Mouse (Mus musculus) C2C12 (cell line): ENCODE measurements around the gene Nr4a1.

ENCODE experiments used
- CEBPB ChIP-seq: IDR thresholded peaks from one replicate; pipeline ENCODE4 v1.6.1; 2011; ENCODE audit warnings: low read depth, mild to moderate bottlenecking, control low read depth, moderate library complexity
- CTCF ChIP-seq: IDR thresholded peaks from one replicate; pipeline ENCODE4 v1.5.1; 2011; ENCODE audit not compliant: control insufficient read depth, insufficient read depth, insufficient read length
- MAX ChIP-seq: IDR thresholded peaks from one replicate; pipeline ENCODE4 v1.6.1; 2011; ENCODE audit warnings: mild to moderate bottlenecking, control low read depth
- MYOD1 ChIP-seq: IDR thresholded peaks from one replicate; pipeline ENCODE4 v1.6.1; 2011; ENCODE audit warnings: low read depth; ENCODE audit not compliant: control insufficient read depth, insufficient read length
- USF1 ChIP-seq: IDR thresholded peaks from one replicate; pipeline ENCODE4 v1.6.1; 2011; ENCODE audit warnings: low read depth, mild to moderate bottlenecking, control low read depth, moderate library complexity

DNA sequence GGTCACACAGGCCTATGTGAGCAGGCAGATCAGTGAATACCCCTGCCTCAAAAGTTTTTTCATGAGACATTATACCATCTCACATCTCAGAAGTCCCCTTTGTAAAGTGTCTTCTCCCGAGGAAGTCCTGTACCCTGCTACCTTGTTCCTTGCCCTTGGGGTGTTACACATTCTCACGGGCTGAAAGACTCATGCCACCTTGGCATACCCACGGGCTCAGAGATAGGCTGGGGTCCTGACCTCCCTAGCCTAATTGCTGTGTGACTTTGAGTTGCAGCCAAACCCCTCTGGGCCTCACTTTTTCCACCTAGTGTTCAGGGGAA is 545 bp upstream of the Nr4a1 start:
- TF ChIP-seq MAX (no peak), CTCF (no peak), USF1 (no peak), CEBPB (no peak), MYOD1 (no peak)
